Mouse (Mus musculus) heart, embryonic 11.5 days (tissue): ENCODE data around the gene Fat2. TPM values are rescaled to one million over a fixed set of nuclear protein-coding genes. Genes with fewer than 3 reads are reported as not detected.

ENCODE experiments used
- ATAC-seq: fragments of 200-750 bp; cut with Nextera tagmentation; replicated peaks from 2 replicates; pipeline ENCODE4 v1.8.0; 2017; ENCODE audit warnings: moderate library complexity; ENCODE audit not compliant: insufficient number of reproducible peaks, low FRiP score, low TSS enrichment
- H3K27ac ChIP-seq: fragments of 300-500 bp; sonication (generic); 2 replicates; pipeline ENCODE4 v1.5.1; 2014; ENCODE audit warnings: mild to moderate bottlenecking, low read depth, low read length
- H3K27me3 ChIP-seq: fragments of 300-500 bp; sonication (generic); 2 replicates; pipeline ENCODE4 v1.6.1; 2014; ENCODE audit warnings: mild to moderate bottlenecking, low read length, mixed read lengths; ENCODE audit not compliant: control insufficient read depth, insufficient read depth
- H3K36me3 ChIP-seq: fragments of 300-500 bp; sonication (generic); 2 replicates; pipeline ENCODE4 v1.6.1; 2014; ENCODE audit warnings: mild to moderate bottlenecking, low read length, moderate library complexity, mixed read lengths; ENCODE audit not compliant: control insufficient read depth, insufficient read depth
- H3K4me1 ChIP-seq: fragments of 300-500 bp; sonication (generic); 2 replicates; pipeline ENCODE4 v1.6.1; 2014; ENCODE audit warnings: low read length; ENCODE audit not compliant: control insufficient read depth, insufficient read depth
- H3K4me2 ChIP-seq: fragments of 300-500 bp; sonication (generic); 2 replicates; pipeline ENCODE4 v1.6.1; 2014; ENCODE audit warnings: mild to moderate bottlenecking, moderate library complexity
- H3K4me3 ChIP-seq: fragments of 300-500 bp; sonication (generic); 2 replicates; pipeline ENCODE4 v1.5.1; 2014; ENCODE audit warnings: low read depth, low read length
- H3K9ac ChIP-seq: fragments of 300-500 bp; sonication (generic); 2 replicates; pipeline ENCODE4 v1.6.1; 2014; ENCODE audit warnings: mild to moderate bottlenecking, low read depth, low read length, moderate library complexity
- H3K9me3 ChIP-seq: fragments of 300-500 bp; sonication (generic); replicated peaks from 2 replicates; pipeline ENCODE4 v1.6.1; 2016; ENCODE audit warnings: low read length; ENCODE audit not compliant: control insufficient read depth
- WGBS: fragments of 180-500 bp; shearing (Covaris S2); extraction: QIAGEN DNeasy Blood & Tissue Kit; methylation state at CpG from one replicate; pipeline ENCODE4 v1.1.7; 2014; ENCODE audit not compliant: insufficient replicate concordance; 5-methylcytosine and 5-hydroxymethylcytosine counted together
- polyA plus RNA-seq: library from polyadenylated mRNA; unstranded; fragments of >200 nt; fragmentation: Nextera tagmentation; extraction: Ambion mirVana; gene quantifications from 2 replicates; pipeline ENCODE4 v1.2.1, GENCODE M21; 2014

The Fat2 gene
- polyA plus RNA-seq, 1 experiment from 2014 or later = not detected

GRCm38 (mm10) chr11:55291901-55292300, 44.5 kb downstream of the Fat2 start:
- no peaks in the 10 kb centered on the region for H3K4me1 ChIP-seq
- 79% methylated on average over 7 of the region's 7 CpGs for WGBS
- H3K4me3 ChIP-seq = no peak overlapping the region
- H3K9me3 ChIP-seq = no peaks in the 10 kb centered on the region
- ATAC-seq = no peak
- no peaks in the 10 kb centered on the region for H3K36me3 ChIP-seq
- no peaks in the 10 kb centered on the region for H3K27me3 ChIP-seq
- H3K27ac ChIP-seq = no peak overlapping the region
- H3K4me2 ChIP-seq = no peak overlapping the region
- no peak overlapping the region for H3K9ac ChIP-seq

- Histone ChIP-seq H3K4me2 (no peak overlapping the region), H3K9ac (no peak overlapping the region), H3K36me3 (no peaks in the 10 kb centered on the region), H3K27ac (no peak overlapping the region), H3K4me3 (no peak overlapping the region), H3K27me3 (no peaks in the 10 kb centered on the region), H3K4me1 (no peaks in the 10 kb centered on the region), H3K9me3 (no peaks in the 10 kb centered on the region)
- ATAC-seq = no peak
- WGBS = 67% methylated on average over 5 of the region's 5 CpGs
These were observed 46.4 kb downstream of the Fat2 start for GRCm38 (mm10) chr11:55289851-55290391.

- no peak overlapping the region for H3K4me3 ChIP-seq
- no peak for ATAC-seq
- 83% methylated on average over 6 of the region's 6 CpGs for WGBS
These were observed 61.6 kb downstream of the Fat2 start for GRCm38 (mm10) chr11:55274756-55275155.

GRCm38 (mm10) chr11:55268580-55268979, 67.8 kb downstream of the Fat2 start:
- 83% methylated on average over 6 of the region's 6 CpGs for WGBS
- no peaks in the 10 kb centered on the region for H3K36me3 ChIP-seq
- H3K27ac ChIP-seq = no peak overlapping the region
- no peaks in the 10 kb centered on the region for H3K9me3 ChIP-seq
- no peaks in the 10 kb centered on the region for H3K27me3 ChIP-seq
- no peaks in the 10 kb centered on the region for H3K4me1 ChIP-seq
- no peak for ATAC-seq
- H3K9ac ChIP-seq = no peak overlapping the region
- no peak overlapping the region for H3K4me2 ChIP-seq
- no peak overlapping the region for H3K4me3 ChIP-seq

More at GRCm38 (mm10) chr11:55274756-55275155, 61.6 kb downstream of the Fat2 start:
- no peak overlapping the region for H3K4me2 ChIP-seq
- H3K9me3 ChIP-seq = no peaks in the 10 kb centered on the region
- H3K4me1 ChIP-seq = no peaks in the 10 kb centered on the region
- no peaks in the 10 kb centered on the region for H3K27me3 ChIP-seq
- H3K36me3 ChIP-seq = no peaks in the 10 kb centered on the region
- H3K9ac ChIP-seq = no peak overlapping the region
- no peak overlapping the region for H3K27ac ChIP-seq

- no peak overlapping the region for H3K9ac ChIP-seq
- no peak overlapping the region for H3K4me2 ChIP-seq
- no peaks in the 10 kb centered on the region for H3K4me1 ChIP-seq
- H3K4me3 ChIP-seq = no peak overlapping the region
- no peak for ATAC-seq
- no peak overlapping the region for H3K27ac ChIP-seq
- no peaks in the 10 kb centered on the region for H3K27me3 ChIP-seq
- H3K9me3 ChIP-seq = no peaks in the 10 kb centered on the region
- WGBS = 36% methylated on average over 2 of the region's 2 CpGs
- H3K36me3 ChIP-seq = no peaks in the 10 kb centered on the region
These were observed 70.7 kb downstream of the Fat2 start for GRCm38 (mm10) chr11:55265647-55266046.

- no peak overlapping the region for H3K4me3 ChIP-seq
- no peaks in the 10 kb centered on the region for H3K36me3 ChIP-seq
- WGBS = 73% methylated on average over 2 of the region's 2 CpGs
- H3K27ac ChIP-seq = no peak overlapping the region
- no peaks in the 10 kb centered on the region for H3K27me3 ChIP-seq
- no peaks in the 10 kb centered on the region for H3K9me3 ChIP-seq
- no peak for ATAC-seq
- H3K4me2 ChIP-seq = no peak overlapping the region
- H3K4me1 ChIP-seq = no peaks in the 10 kb centered on the region
- H3K9ac ChIP-seq = no peak overlapping the region
These were observed 72.0 kb downstream of the Fat2 start for GRCm38 (mm10) chr11:55264318-55264717.

- Histone ChIP-seq H3K9ac (no peak overlapping the region), H3K27me3 (no peaks in the 10 kb centered on the region), H3K27ac (no peak overlapping the region), H3K4me2 (no peak overlapping the region), H3K4me1 (no peaks in the 10 kb centered on the region), H3K9me3 (no peaks in the 10 kb centered on the region), H3K4me3 (no peak overlapping the region), H3K36me3 (no peaks in the 10 kb centered on the region)
- WGBS = 60% methylated on average over 5 of the region's 5 CpGs
- no peak for ATAC-seq
These were observed 74.4 kb downstream of the Fat2 start for GRCm38 (mm10) chr11:55262000-55262399.

- Histone ChIP-seq H3K9ac (no peak overlapping the region), H3K9me3 (no peaks in the 10 kb centered on the region), H3K4me1 (no peaks in the 10 kb centered on the region), H3K27ac (no peak overlapping the region), H3K36me3 (no peaks in the 10 kb centered on the region), H3K4me2 (no peak overlapping the region), H3K4me3 (no peak overlapping the region), H3K27me3 (no peaks in the 10 kb centered on the region)
- WGBS = 78% methylated on average over 4 of the region's 4 CpGs
- ATAC-seq = no peak
These were observed 75.3 kb downstream of the Fat2 start for GRCm38 (mm10) chr11:55261105-55261504.

- WGBS = 80% methylated on average over 9 of the region's 9 CpGs
- no peak for ATAC-seq
- H3K9ac ChIP-seq = no peak overlapping the region
These were observed 83.0 kb downstream of the Fat2 start for GRCm38 (mm10) chr11:55253391-55253790.

More at GRCm38 (mm10) chr11:55253391-55253790, 83.0 kb downstream of the Fat2 start:
- Histone ChIP-seq H3K27me3 (no peaks in the 10 kb centered on the region), H3K4me3 (no peak overlapping the region), H3K36me3 (no peaks in the 10 kb centered on the region), H3K9me3 (no peaks in the 10 kb centered on the region), H3K4me1 (no peaks in the 10 kb centered on the region), H3K4me2 (no peak overlapping the region), H3K27ac (no peak overlapping the region)
